Mouse (Mus musculus) frontal cortex, postnatal 10 days (tissue): ENCODE measurements around the gene Rhox2c.
"Not testable (repeated sequence)": the region's sequence is repeated elsewhere in the genome, so short reads cannot be mapped to it uniquely, and the experiment has no call there.

ENCODE experiments used
- DNase-seq, 2 experiments: peaks; one replicate each; pipeline ENCODE4 v3.0.0; 2022; ENCODE audit warnings: low spot score in 2 of 2, mixed read lengths in 1 of 2

Gene Rhox2c

DNA sequence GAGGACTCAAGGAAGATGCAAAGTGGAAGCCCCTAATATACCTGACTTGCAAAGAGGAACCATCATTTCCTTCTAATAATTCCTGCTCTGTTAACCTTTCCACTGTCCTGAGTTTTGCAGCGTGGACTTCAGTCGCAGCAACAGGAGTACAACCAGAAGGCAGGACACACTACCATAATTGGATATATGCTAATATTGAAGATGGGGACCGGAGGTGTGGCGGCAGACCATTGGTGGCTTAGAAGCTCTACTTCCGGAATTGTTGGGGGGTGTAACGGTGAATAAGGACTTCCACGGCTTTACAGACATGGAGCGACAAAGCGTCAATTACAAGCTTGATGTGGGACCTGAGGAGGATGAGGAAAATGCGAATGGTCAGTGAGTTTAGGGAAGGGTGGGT, at the start of gene Rhox2c:
Gene Rhox2c (plus strand): TSS at position 301 of the 400 bp plus-strand sequence.
- DNase-seq, result not testable (repeated sequence)

DNA sequence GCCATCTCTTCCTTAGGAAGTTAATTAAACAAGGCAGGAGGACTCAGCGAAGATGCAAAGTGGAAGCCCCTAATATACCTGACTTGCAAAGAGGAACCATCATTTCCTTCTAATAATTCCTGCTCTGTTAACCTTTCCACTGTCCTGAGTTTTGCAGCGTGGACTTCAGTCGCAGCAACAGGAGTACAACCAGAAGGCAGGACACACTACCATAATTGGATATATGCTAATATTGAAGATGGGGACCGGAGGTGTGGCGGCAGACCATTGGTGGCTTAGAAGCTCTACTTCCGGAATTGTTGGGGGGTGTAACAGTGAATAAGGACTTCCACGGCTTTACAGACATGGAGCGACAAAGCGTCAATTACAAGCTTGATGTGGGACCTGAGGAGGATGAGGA, 41.7 kb upstream of the Rhox2c start, which contains the start of gene Rhox2b:
Gene Rhox2b (plus strand): TSS at position 301 of the 400 bp plus-strand sequence.
- DNase-seq, result not testable (repeated sequence)

DNA sequence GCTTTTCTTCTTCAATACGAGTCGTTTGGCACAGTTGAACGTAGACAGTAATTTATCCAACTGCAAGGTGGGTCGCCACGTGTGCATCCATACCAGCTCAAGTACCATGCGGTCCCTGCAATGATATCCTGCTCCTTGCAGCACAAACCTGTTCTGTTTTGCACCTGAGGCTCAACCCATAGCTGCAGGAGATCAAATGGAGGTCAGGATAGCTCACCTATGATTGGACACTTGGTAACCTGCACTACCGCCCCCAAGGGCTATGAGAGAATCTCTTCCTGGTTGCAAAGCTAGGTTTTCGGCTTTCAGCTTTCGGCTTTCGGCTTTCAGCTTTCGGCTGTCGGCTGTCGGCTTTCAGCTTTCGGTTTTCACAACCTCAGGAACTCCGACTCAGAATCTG, 21.3 kb upstream of the Rhox2c start, which contains the start of gene Rhox4b:
Gene Rhox4b (plus strand): TSS at position 301 of the 400 bp plus-strand sequence.
- not testable (repeated sequence) for DNase-seq

DNA sequence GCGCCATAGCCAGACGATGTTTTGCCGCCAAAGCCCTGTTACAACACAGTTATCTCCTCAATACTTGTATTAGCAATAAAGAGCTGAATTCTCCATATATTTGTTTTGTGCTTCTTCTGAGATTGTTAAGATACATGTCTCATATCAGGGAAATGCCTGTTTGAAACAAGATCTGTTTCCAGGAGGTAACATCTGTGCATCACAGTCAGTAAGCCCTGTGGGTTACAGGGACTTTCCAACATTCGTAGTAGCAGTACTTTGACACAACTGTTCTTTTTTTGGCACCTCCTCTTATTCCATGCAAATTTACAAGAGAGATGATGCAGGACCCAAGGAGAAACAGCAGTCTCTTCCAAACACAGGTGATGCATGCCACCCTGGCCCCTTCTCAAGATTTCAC, 4.8 kb downstream of the Rhox2c start, which contains the start of gene Rhox3c:
Gene Rhox3c (plus strand): TSS at position 301 of the 400 bp plus-strand sequence.
- DNase-seq, result not testable (repeated sequence)

DNA sequence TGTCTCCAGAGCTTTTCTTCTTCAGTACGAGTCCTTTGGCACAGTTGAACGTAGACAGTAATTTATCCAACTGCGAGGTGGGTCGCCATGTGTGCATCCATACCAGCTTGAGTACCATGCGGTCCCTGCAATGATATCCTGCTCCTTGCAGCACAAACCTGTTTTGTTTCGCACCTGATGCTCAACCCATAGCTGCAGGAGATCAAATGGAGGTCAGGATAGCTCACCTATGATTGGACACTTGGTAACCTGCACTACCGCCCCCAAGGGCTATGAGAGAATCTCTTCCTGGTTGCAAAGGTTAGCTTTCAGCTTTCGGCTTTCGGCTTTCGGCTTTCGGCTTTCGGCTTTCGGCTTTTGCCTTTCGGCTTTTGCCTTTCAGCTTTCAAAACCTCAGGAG, 26.6 kb downstream of the Rhox2c start, which contains the start of gene Rhox4c:
Gene Rhox4c (plus strand): TSS at position 301 of the 400 bp plus-strand sequence.
- not testable (repeated sequence) for DNase-seq

DNA sequence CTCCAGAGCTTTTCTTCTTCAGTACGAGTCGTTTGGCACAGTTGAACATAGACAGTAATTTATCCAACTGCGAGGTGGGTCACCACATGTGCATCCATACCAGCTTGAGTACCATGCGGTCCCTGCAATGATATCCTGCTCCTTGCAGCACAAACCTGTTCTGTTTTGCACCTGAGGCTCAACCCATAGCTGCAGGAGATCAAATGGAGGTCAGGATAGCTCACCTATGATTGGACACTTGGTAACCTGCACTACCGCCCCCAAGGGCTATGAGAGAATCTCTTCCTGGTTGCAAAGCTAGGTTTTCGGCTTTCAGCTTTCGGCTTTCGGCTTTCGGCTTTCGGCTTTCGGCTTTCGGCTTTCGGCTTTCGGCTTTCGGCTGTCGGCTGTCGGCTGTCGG, 60.6 kb downstream of the Rhox2c start, which contains the start of gene Rhox4d:
Gene Rhox4d (plus strand): TSS at position 301 of the 400 bp plus-strand sequence.
- DNase-seq, result not testable (repeated sequence)
